Mouse (Mus musculus) neural tube, embryonic 14.5 days (tissue): ENCODE data around the gene Ap1m2. TPM values are rescaled to one million over a fixed set of nuclear protein-coding genes. Genes with fewer than 3 reads are reported as not detected.

Experiments used
- ATAC-seq: fragments of 200-750 bp; cut with Nextera tagmentation; 2 replicates; pipeline ENCODE4 v1.8.0; 2017; ENCODE audit warnings: low read depth, mild to moderate bottlenecking, moderate TSS enrichment, moderate library complexity
- H3K27ac ChIP-seq: fragments of 300-500 bp; sonication (generic); 2 replicates; pipeline ENCODE4 v1.5.1; 2014; ENCODE audit warnings: low read depth, mild to moderate bottlenecking, control low read depth, low read length, moderate library complexity, mixed read lengths
- H3K27me3 ChIP-seq: fragments of 300-500 bp; sonication (generic); 2 replicates; pipeline ENCODE4 v1.6.1; 2014; ENCODE audit warnings: low read length; ENCODE audit not compliant: control insufficient read depth, insufficient read depth
- H3K36me3 ChIP-seq: fragments of 300-500 bp; sonication (generic); 2 replicates; pipeline ENCODE4 v1.6.1; 2014; ENCODE audit warnings: low read length, mixed read lengths; ENCODE audit not compliant: control insufficient read depth, insufficient read depth
- H3K4me1 ChIP-seq: fragments of 300-500 bp; sonication (generic); 2 replicates; pipeline ENCODE4 v1.6.1; 2014; ENCODE audit warnings: low read length; ENCODE audit not compliant: control insufficient read depth, insufficient read depth
- H3K4me2 ChIP-seq: fragments of 300-500 bp; sonication (generic); 2 replicates; pipeline ENCODE4 v1.6.1; 2014; ENCODE audit warnings: mild to moderate bottlenecking, low read depth, low read length, control low read depth
- H3K4me3 ChIP-seq: fragments of 300-500 bp; sonication (generic); 2 replicates; pipeline ENCODE4 v1.5.1; 2014; ENCODE audit warnings: low read depth, low read length, control low read depth, mixed read lengths
- H3K9ac ChIP-seq: fragments of 300-500 bp; sonication (generic); replicated peaks from 2 replicates; pipeline ENCODE4 v1.6.1; 2014; ENCODE audit warnings: low read depth, mild to moderate bottlenecking, control low read depth, low read length, mixed read lengths
- H3K9me3 ChIP-seq: fragments of 300-500 bp; sonication (generic); 2 replicates; pipeline ENCODE4 v1.6.1; 2016; ENCODE audit warnings: low read length; ENCODE audit not compliant: control insufficient read depth
- WGBS: fragments of 180-500 bp; shearing (Covaris S2); extraction: QIAGEN DNeasy Blood & Tissue Kit; methylation state at CpG from one replicate; pipeline ENCODE4 v1.1.7; 2014; 5-methylcytosine and 5-hydroxymethylcytosine counted together
- polyA plus RNA-seq: library from polyadenylated mRNA; unstranded; fragments of >200 nt; fragmentation: Nextera tagmentation; extraction: Ambion mirVana; gene quantifications from 2 replicates; pipeline ENCODE4 v1.2.1, GENCODE M21; 2014

Gene Ap1m2
- 1.1 and 2.3 TPM in 2 replicates for polyA plus RNA-seq

DNA sequence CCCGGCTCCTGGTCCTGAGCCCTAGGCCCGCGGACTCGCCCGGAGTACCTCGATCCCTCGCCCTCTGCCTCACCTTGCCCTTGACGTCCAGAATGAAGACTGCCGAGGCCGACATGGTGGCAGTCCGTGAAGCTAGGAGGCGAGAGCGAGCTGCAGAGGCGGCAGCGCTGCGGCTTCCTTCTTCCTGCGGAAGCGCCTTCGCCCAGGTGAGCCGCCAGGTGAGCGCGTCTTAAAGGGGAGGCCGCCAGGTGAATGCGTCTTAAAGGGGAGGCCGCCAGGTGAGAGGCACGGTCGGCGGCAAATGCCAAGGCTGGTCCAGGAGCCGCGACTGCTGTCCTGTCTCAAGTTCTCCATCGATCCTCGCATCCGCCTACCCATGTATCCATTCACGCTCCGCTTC, at the start of gene Ap1m2:
Gene Ap1m2 (minus strand): TSS at position 204 of the 400 bp plus-strand sequence.
- H3K9me3 ChIP-seq, result no peaks in the 10 kb centered on the region
- H3K4me2 ChIP-seq, result peak within 1 kb of the TSS; percentile 29; the same call in 1 of the 2 replicates
- no peaks in the 10 kb centered on the region for H3K36me3 ChIP-seq
- 0 out of 2 replicates have a peak within 1 kb of the TSS, but pooled peaks have one; percentile 21 for H3K9ac ChIP-seq
- 0 out of 2 replicates have a peak within 1 kb of the TSS, but pooled peaks have one; percentile 13 for H3K4me3 ChIP-seq
- no peak within 1 kb of the TSS for H3K27ac ChIP-seq
- ATAC-seq, result no peak
- H3K4me1 ChIP-seq, result no peaks in the 10 kb centered on the region
- WGBS, result 8% methylated on average over 35 of the region's 35 CpGs
- H3K27me3 ChIP-seq, result peaks cover 6% of the 10 kb centered on the region; the same call in 1 of the 2 replicates

DNA sequence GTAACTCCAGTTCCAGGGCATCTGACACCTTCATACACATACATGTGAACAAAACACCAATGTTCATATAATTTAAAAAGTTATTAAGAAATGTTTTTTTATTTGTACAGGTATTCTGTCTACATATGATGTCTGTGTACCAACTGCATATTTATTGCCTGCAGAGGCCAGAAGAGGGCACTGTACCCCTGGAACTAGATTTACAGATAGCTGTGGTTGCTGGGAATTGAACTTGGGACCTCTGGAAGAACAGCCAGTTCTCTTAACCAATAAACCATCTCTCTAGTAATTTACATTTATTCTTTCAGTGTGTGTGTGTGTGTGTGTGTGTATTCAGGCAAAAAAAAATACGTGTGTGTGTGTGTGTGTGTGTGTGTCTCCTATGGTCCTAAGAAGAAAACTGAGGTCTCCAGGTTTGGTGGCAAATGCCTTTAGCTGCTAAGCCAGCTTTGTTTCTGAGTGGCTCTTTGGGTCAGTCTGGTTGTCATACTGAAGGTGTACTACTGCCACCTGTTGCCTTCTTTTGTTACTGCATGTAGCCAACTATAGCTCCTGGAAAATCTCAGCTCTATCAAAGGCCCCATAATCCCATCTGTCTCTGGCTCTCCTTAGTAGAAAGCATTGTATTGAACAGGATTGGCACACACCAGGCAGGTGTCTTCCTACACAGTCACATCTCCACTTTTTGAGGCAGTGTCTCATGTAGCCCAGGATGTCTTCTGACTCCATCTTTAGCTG, 45.0 kb upstream of the Ap1m2 start:
- no peak overlapping the region for H3K27ac ChIP-seq

DNA sequence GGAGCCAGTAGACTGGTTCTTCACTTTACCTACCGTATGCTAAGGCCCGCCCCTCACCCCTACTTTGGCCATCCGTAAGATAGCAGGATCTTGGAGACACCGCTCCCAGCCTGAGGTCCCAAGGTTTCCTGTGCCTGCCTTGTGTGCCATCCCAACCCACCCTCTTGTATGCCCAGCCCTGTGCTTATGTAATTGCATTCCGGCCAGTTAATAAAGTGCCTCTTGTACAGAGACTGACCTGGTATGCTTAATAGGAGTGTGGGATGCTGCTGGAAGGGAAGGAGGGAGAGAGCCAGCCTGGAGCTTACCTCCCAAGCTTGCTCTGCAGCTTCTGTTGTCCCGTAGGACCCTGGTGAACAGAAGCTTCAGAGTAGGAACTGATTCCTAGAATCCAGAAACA, 42.7 kb upstream of the Ap1m2 start:
- Histone ChIP-seq H3K36me3 (peaks cover 21% of the 10 kb centered on the region; the same call in 1 of the 2 replicates), H3K4me3 (no peak overlapping the region), H3K9me3 (no peaks in the 10 kb centered on the region), H3K4me1 (no peaks in the 10 kb centered on the region), H3K9ac (no peak overlapping the region), H3K4me2 (no peak overlapping the region), H3K27me3 (no peaks in the 10 kb centered on the region), H3K27ac (no peak overlapping the region)
- ATAC-seq, result no peak
- 91% methylated on average over 6 of the region's 6 CpGs for WGBS

More for the DNA sequence above, 45.0 kb upstream of the Ap1m2 start:
- ATAC-seq, result peak; percentile 41; the same call in 1 of the 2 replicates
- H3K27me3 ChIP-seq, result no peaks in the 10 kb centered on the region
- H3K4me2 ChIP-seq, result no peak overlapping the region
- no peaks in the 10 kb centered on the region for H3K9me3 ChIP-seq
- H3K36me3 ChIP-seq, result peaks cover 13% of the 10 kb centered on the region; the same call in 1 of the 2 replicates
- H3K4me3 ChIP-seq, result no peak overlapping the region
- no peak overlapping the region for H3K9ac ChIP-seq
- no peaks in the 10 kb centered on the region for H3K4me1 ChIP-seq
- WGBS, result 0% methylated on average over 1 of the region's 1 CpGs

DNA sequence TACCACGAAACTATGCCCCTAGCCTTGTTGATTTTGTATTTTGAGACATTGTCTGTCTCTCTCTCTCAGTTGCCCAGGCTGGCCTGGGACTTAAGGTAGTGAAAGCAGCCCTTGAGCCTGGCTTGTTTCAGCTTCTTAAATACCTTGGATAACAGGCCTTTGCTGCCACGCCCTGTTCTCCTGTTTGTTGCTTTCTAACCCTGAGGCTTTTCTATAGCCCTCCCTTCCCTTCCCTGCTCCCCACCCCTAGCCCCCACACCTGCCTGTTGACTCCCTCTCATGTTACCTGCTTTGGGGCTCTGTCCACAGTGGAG, 41.2 kb upstream of the Ap1m2 start:
- ATAC-seq, result no peak
- Histone ChIP-seq H3K4me1 (no peaks in the 10 kb centered on the region), H3K9ac (no peak overlapping the region), H3K27ac (no peak overlapping the region), H3K4me2 (no peak overlapping the region), H3K4me3 (no peak overlapping the region), H3K9me3 (no peaks in the 10 kb centered on the region), H3K27me3 (no peaks in the 10 kb centered on the region), H3K36me3 (peaks cover 21% of the 10 kb centered on the region; the same call in 1 of the 2 replicates)
- WGBS, result 56% methylated on average over 2 of the region's 2 CpGs

DNA sequence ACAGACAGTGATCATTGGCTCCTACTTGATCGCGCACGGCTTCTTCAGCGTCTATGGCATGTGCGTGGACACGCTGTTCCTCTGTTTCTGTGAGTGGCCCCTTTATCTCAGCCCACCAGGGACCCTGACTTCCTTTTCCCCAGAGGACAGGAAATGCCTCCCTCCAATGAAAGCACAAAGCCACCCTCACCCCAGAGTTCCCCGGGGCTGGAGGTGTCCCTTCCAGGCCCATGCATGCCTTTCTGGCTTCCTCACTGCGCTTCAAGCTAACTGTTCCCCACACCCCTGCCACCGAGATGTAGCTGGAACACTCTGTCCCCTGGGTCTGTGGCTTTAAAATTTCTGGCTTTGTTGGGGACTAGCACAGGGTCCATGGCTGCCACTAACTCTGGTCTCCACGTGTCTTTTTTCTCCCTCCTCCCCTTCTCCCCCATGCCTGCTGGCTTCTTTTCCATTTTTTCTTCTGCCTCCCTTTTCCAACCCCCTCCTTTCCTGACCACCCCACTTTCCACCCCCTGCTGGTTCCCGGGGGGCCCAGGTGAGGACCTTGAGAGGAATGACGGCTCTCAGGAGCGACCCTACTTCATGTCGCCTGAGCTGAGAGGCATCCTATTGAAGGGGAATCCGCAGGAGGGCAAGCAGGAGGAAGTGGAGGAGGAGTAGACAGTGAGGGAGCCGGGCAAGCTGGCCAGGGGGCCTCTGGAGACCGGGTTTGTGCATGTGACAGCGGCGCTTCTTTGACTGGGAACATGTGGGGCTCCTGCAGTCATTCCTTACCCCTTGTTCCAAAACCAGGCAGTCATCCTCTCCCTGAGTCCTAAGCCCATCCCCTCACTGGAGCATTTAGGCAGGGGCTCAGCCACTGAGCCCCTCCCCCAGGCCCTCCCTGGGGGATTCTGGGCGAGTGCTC, 40.6 kb upstream of the Ap1m2 start:
- ATAC-seq, result no peak
- Histone ChIP-seq H3K4me1 (no peaks in the 10 kb centered on the region), H3K9ac (no peak overlapping the region), H3K27me3 (no peaks in the 10 kb centered on the region), H3K4me2 (no peak overlapping the region), H3K4me3 (no peak overlapping the region), H3K9me3 (no peaks in the 10 kb centered on the region), H3K36me3 (peaks cover 21% of the 10 kb centered on the region; the same call in 1 of the 2 replicates), H3K27ac (no peak overlapping the region)
- WGBS, result 34% methylated on average over 20 of the region's 20 CpGs

DNA sequence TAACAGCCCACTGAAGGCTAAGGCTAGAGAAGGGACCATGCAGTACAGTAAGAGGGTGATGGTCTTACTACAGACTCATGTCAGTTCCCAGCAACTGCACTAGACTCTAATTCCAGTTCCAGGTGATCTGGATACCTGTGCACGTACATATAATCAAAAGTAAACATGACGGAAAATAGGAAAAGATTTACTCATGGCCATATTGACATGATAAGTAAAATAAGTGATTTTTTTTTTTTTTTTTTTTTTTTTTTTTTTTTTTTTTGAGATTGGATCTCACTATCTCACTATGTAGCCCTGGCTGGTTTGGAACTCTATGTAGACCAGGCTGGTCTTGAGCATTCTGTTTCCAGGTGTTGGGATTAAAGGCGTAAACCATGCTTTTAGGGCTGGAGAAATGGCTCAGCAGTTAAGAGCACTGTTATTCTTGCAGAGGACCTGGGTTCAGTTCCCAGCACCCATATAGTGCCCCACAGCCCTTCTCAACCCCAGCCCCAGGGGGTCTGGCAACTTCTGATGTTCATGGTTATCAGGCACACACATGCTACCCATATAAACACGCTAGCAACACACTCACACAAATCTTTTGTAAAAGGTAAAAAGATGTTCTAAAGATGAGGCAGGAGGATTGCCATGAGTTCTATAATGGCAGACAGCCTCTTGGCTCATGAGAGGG, 39.7 kb upstream of the Ap1m2 start:
- Histone ChIP-seq H3K4me2 (no peak overlapping the region), H3K27ac (no peak overlapping the region), H3K4me3 (no peak overlapping the region), H3K4me1 (no peaks in the 10 kb centered on the region), H3K9me3 (no peaks in the 10 kb centered on the region), H3K36me3 (peaks cover 23% of the 10 kb centered on the region), H3K27me3 (no peaks in the 10 kb centered on the region), H3K9ac (no peak overlapping the region)
- 96% methylated on average over 4 of the region's 4 CpGs for WGBS
- ATAC-seq, result no peak

DNA sequence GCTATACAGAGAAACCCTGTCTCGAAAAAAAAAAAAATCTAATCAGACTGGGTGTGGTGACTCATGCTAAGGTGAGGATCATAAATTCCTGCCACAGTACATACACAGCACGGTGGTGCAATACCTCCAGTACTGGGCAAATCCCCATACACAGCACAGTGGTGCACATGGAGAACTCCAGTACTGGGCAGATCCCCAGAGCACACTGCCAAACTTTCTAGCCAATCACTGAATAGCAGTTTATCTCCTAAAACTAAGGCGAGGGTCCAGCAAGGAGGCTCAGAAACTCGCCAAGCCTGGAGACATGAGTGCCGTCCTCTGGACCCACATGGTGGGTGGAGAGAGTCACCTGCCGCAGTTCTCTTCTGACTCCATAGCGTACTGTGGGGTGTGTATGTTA, 39.0 kb upstream of the Ap1m2 start:
- H3K27ac ChIP-seq, result no peak overlapping the region
- H3K27me3 ChIP-seq, result no peaks in the 10 kb centered on the region
- ATAC-seq, result no peak
- H3K4me1 ChIP-seq, result no peaks in the 10 kb centered on the region
- WGBS, result 95% methylated on average over 7 of the region's 7 CpGs
- no peak overlapping the region for H3K9ac ChIP-seq
- H3K9me3 ChIP-seq, result no peaks in the 10 kb centered on the region
- peaks cover 27% of the 10 kb centered on the region for H3K36me3 ChIP-seq
- H3K4me2 ChIP-seq, result no peak overlapping the region
- no peak overlapping the region for H3K4me3 ChIP-seq

DNA sequence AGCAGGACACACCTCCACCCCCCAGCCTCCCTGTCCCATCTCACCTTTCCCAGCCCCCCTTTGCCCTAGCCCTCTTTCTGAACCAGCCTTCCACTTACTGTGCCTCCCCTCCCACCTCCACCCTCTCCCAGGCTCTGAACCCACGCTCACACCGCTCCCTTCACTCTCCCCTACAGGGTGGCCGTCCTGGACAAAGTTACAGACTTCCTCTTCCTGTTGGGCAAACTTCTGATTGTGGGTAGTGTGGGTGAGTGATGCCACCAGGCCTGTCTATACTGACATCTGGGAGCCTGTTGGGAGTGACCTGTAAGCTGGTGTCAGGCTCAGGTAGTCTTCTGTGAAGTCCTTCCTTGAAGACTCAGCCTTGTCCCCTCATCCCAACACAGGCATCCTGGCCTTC, 36.0 kb upstream of the Ap1m2 start:
- peaks cover 31% of the 10 kb centered on the region for H3K36me3 ChIP-seq
- H3K27ac ChIP-seq, result no peak overlapping the region
- WGBS, result 92% methylated on average over 3 of the region's 3 CpGs
- no peaks in the 10 kb centered on the region for H3K27me3 ChIP-seq
- no peaks in the 10 kb centered on the region for H3K9me3 ChIP-seq
- H3K4me2 ChIP-seq, result no peak overlapping the region
- H3K4me1 ChIP-seq, result no peaks in the 10 kb centered on the region
- H3K4me3 ChIP-seq, result no peak overlapping the region
- ATAC-seq, result no peak
- H3K9ac ChIP-seq, result no peak overlapping the region
